Mouse (Mus musculus) midbrain, postnatal 0 days (tissue): ENCODE data around the gene Rplp2. TPM values are rescaled to one million over a fixed set of nuclear protein-coding genes. Genes with fewer than 3 reads are reported as not detected.

Source experiments
- ATAC-seq: fragments of 200-750 bp; cut with Nextera tagmentation; 2 replicates; pipeline ENCODE4 v1.8.0; 2017; ENCODE audit warnings: moderate number of reproducible peaks, mild to moderate bottlenecking, moderate TSS enrichment, moderate library complexity; ENCODE audit not compliant: low FRiP score
- DNase-seq: peaks from one replicate; pipeline ENCODE4 v3.0.0-alpha.2; 2015; ENCODE audit warnings: low spot score
- H3K27ac ChIP-seq: fragments of 300-500 bp; sonication (generic); 2 replicates; pipeline ENCODE4 v1.5.1; 2014; ENCODE audit warnings: low read depth, mild to moderate bottlenecking, low read length, mixed read lengths
- H3K27me3 ChIP-seq: fragments of 300-500 bp; sonication (generic); 2 replicates; pipeline ENCODE4 v1.6.1; 2014; ENCODE audit warnings: low read length, control low read depth, mixed read lengths; ENCODE audit not compliant: insufficient read depth
- H3K36me3 ChIP-seq: fragments of 300-500 bp; sonication (generic); 2 replicates; pipeline ENCODE4 v1.6.1; 2014; ENCODE audit warnings: low read length, control low read depth, mixed read lengths; ENCODE audit not compliant: insufficient read depth
- H3K4me1 ChIP-seq: fragments of 300-500 bp; sonication (generic); 2 replicates; pipeline ENCODE4 v1.6.1; 2014; ENCODE audit warnings: mild to moderate bottlenecking, control low read depth, antibody characterized with exemption, low read length, mixed read lengths; ENCODE audit not compliant: insufficient read depth
- H3K4me2 ChIP-seq: fragments of 300-500 bp; sonication (generic); 2 replicates; pipeline ENCODE4 v1.6.1; 2014; ENCODE audit warnings: low read depth, mild to moderate bottlenecking, low read length, mixed read lengths; ENCODE audit not compliant: poor library complexity, severe bottlenecking
- H3K4me3 ChIP-seq: fragments of 300-500 bp; sonication (generic); 2 replicates; pipeline ENCODE4 v1.5.1; 2014; ENCODE audit warnings: low read depth, mild to moderate bottlenecking, low read length, moderate library complexity
- H3K9ac ChIP-seq: fragments of 300-500 bp; sonication (generic); replicated peaks from 2 replicates; pipeline ENCODE4 v1.6.1; 2014; ENCODE audit warnings: mild to moderate bottlenecking, low read length, moderate library complexity, mixed read lengths; ENCODE audit not compliant: poor library complexity, severe bottlenecking
- H3K9me3 ChIP-seq: fragments of 300-500 bp; sonication (generic); 2 replicates; pipeline ENCODE4 v1.6.1; 2016; ENCODE audit warnings: low read length, control low read depth
- CTCF ChIP-seq: IDR thresholded peaks from 2 replicates; pipeline ENCODE4 v1.5.1; 2016; ENCODE audit warnings: antibody characterized with exemption, mild to moderate bottlenecking
- WGBS: fragments of 180-500 bp; shearing (Covaris S2); extraction: QIAGEN DNeasy Blood & Tissue Kit; methylation state at CpG from one replicate; pipeline ENCODE4 v1.1.7; 2014; 5-methylcytosine and 5-hydroxymethylcytosine counted together
- polyA plus RNA-seq: library from polyadenylated mRNA; unstranded; fragments of >200 nt; fragmentation: Nextera tagmentation; extraction: Ambion mirVana; gene quantifications from 2 replicates; pipeline ENCODE4 v1.2.1, GENCODE M21; 2015
- total RNA-seq: library from RNA; depleted of rRNA; stranded (reverse); fragments of >200 nt; gene quantifications from 2 replicates; pipeline ENCODE4 v1.2.3, GENCODE M21; 2014

Rplp2 gene
- total and polyA plus RNA-seq, 2 experiments from 2014 or later, result 180 to 852 TPM

- no peak overlapping the region for H3K4me3 ChIP-seq
- H3K27ac ChIP-seq, result no peak overlapping the region
- 73% methylated on average over 5 of the region's 5 CpGs for WGBS
- H3K27me3 ChIP-seq, result no peaks in the 10 kb centered on the region
- H3K4me2 ChIP-seq, result no peak overlapping the region
- H3K4me1 ChIP-seq, result peaks cover 15% of the 10 kb centered on the region; the same call in 1 of the 2 replicates
- DNase-seq, result no peak
- no peak for TF ChIP-seq CTCF
- no peak for ATAC-seq
- H3K36me3 ChIP-seq, result no peaks in the 10 kb centered on the region
- H3K9ac ChIP-seq, result no peak overlapping the region
- H3K9me3 ChIP-seq, result no peaks in the 10 kb centered on the region
These were observed 37.3 kb downstream of the Rplp2 start for GRCm38 (mm10) chr7:141484186-141485120.

GRCm38 (mm10) chr7:141485186-141485585, 38.0 kb downstream of the Rplp2 start:
- H3K9me3 ChIP-seq, result no peaks in the 10 kb centered on the region
- H3K4me3 ChIP-seq, result no peak overlapping the region
- H3K27ac ChIP-seq, result no peak overlapping the region
- no peak for TF ChIP-seq CTCF
- no peaks in the 10 kb centered on the region for H3K27me3 ChIP-seq
- DNase-seq (no peak), ATAC-seq (no peak)
- H3K4me2 ChIP-seq, result no peak overlapping the region
- 82% methylated on average over 2 of the region's 2 CpGs for WGBS
- no peak overlapping the region for H3K9ac ChIP-seq
- H3K36me3 ChIP-seq, result no peaks in the 10 kb centered on the region
- peaks cover 15% of the 10 kb centered on the region; the same call in 1 of the 2 replicates for H3K4me1 ChIP-seq

- Histone ChIP-seq H3K36me3 (0 out of 2 replicates have a peak, but pooled peaks cover under 1% of the 10 kb centered on the region), H3K27me3 (no peaks in the 10 kb centered on the region), H3K9me3 (no peaks in the 10 kb centered on the region), H3K4me1 (peaks cover 11% of the 10 kb centered on the region; the same call in 1 of the 2 replicates), H3K4me2 (no peak overlapping the region), H3K4me3 (no peak overlapping the region), H3K9ac (no peak overlapping the region), H3K27ac (no peak overlapping the region)
- TF ChIP-seq CTCF, result no peak
- ATAC-seq (no peak), DNase-seq (peak; percentile 63)
- 93% methylated on average over 2 of the region's 2 CpGs for WGBS
These were observed 38.4 kb downstream of the Rplp2 start for GRCm38 (mm10) chr7:141485606-141486005.

- no peaks in the 10 kb centered on the region for H3K9me3 ChIP-seq
- H3K27me3 ChIP-seq, result no peaks in the 10 kb centered on the region
- no peak for DNase-seq
- WGBS, result 95% methylated on average over 1 of the region's 1 CpGs
- H3K4me2 ChIP-seq, result no peak overlapping the region
- 0 out of 2 replicates have a peak, but pooled peaks cover 3% of the 10 kb centered on the region for H3K36me3 ChIP-seq
- no peak overlapping the region for H3K4me3 ChIP-seq
- H3K4me1 ChIP-seq, result peaks cover 11% of the 10 kb centered on the region; the same call in 1 of the 2 replicates
- ATAC-seq, result no peak
- TF ChIP-seq CTCF, result no peak
- no peak overlapping the region for H3K27ac ChIP-seq
- H3K9ac ChIP-seq, result no peak overlapping the region
These were observed 39.1 kb downstream of the Rplp2 start for GRCm38 (mm10) chr7:141486239-141486638.

- 79% methylated on average over 7 of the region's 7 CpGs for whole genome bisulfite sequencing
- DNase-seq (no peak), ATAC-seq (no peak)
- no peak overlapping the region for H3K4me2 ChIP-seq
- no peak overlapping the region for H3K27ac ChIP-seq
- H3K9me3 ChIP-seq, result no peaks in the 10 kb centered on the region
- no peak overlapping the region for H3K9ac ChIP-seq
- H3K36me3 ChIP-seq, result peaks cover 8% of the 10 kb centered on the region
- no peaks in the 10 kb centered on the region for H3K27me3 ChIP-seq
- TF ChIP-seq CTCF, result no peak
- H3K4me3 ChIP-seq, result no peak overlapping the region
- H3K4me1 ChIP-seq, result peaks cover 11% of the 10 kb centered on the region; the same call in 1 of the 2 replicates
These were observed 40.0 kb downstream of the Rplp2 start for GRCm38 (mm10) chr7:141487141-141487540.

- peaks cover 35% of the 10 kb centered on the region for H3K36me3 ChIP-seq
These were observed 44.0 kb downstream of the Rplp2 start for GRCm38 (mm10) chr7:141491151-141491550.

More at GRCm38 (mm10) chr7:141491151-141491550, 44.0 kb downstream of the Rplp2 start:
- Histone ChIP-seq H3K9ac (no peak overlapping the region), H3K4me2 (no peak overlapping the region), H3K9me3 (no peaks in the 10 kb centered on the region), H3K27me3 (no peaks in the 10 kb centered on the region), H3K4me3 (no peak overlapping the region), H3K27ac (no peak overlapping the region), H3K4me1 (no peaks in the 10 kb centered on the region)
- ATAC-seq (no peak), DNase-seq (no peak)
- 84% methylated on average over 2 of the region's 2 CpGs for WGBS
- peak; percentile 26; the same call in 1 of the 2 replicates for TF ChIP-seq CTCF
